8 mouse cellular contexts compared by ENCODE assay signal in genomic region chr6:113308141-113308540, GRCm38 (mm10). TPM values are rescaled to one million over a fixed set of nuclear protein-coding genes. Genes with fewer than 3 reads are reported as not detected.
A peak's percentile ranks its signal among the peaks of the same experiment; 100 is the strongest.
DNase-seq lines count a peak whose midpoint lies in the region; ATAC-seq and TF ChIP-seq lines count a peak whose summit lies in the region.

No protein-coding gene starts in this region.

- TF ChIP-seq EP300 in liver, embryonic 14.5 days (IDR thresholded peaks at IDR 0.05; ENCODE audit: low read depth) = no peak

- no peaks in the 10 kb centered on the region for H3K9me3 ChIP-seq in neural tube, embryonic 11.5 days (ENCODE audit: control insufficient read depth, low read length)
- H3K9me3 ChIP-seq in forebrain, embryonic 14.5 days (replicated peaks; ENCODE audit: control insufficient read depth, low read length) = no peaks in the 10 kb centered on the region
- no peaks in the 10 kb centered on the region for H3K9me3 ChIP-seq in liver, embryonic 14.5 days (ENCODE audit: control insufficient read depth, low read length)
- no peaks in the 10 kb centered on the region for H3K9me3 ChIP-seq in neural tube, embryonic 15.5 days (replicated peaks)

- peak overlapping the region; percentile 99 for H3K4me2 ChIP-seq in neural tube, embryonic 11.5 days (ENCODE audit: low read depth)
- peak overlapping the region; percentile 96 for H3K4me2 ChIP-seq in forebrain, embryonic 14.5 days (ENCODE audit: low read length)
- H3K4me2 ChIP-seq in liver, embryonic 14.5 days (ENCODE audit: low read depth) = peak overlapping the region; percentile 86
- peak overlapping the region; percentile 98 for H3K4me2 ChIP-seq in neural tube, embryonic 15.5 days

- H3K36me3 ChIP-seq in neural tube, embryonic 11.5 days (ENCODE audit: control insufficient read depth, insufficient read depth, low read length) = no peaks in the 10 kb centered on the region
- H3K36me3 ChIP-seq in forebrain, embryonic 14.5 days (ENCODE audit: control insufficient read depth, insufficient read depth, low read length) = peaks cover 23% of the 10 kb centered on the region
- H3K36me3 ChIP-seq in liver, embryonic 14.5 days (replicated peaks; ENCODE audit: control insufficient read depth, insufficient read depth, low read depth) = peaks cover 20% of the 10 kb centered on the region
- peaks cover 22% of the 10 kb centered on the region for H3K36me3 ChIP-seq in neural tube, embryonic 15.5 days

- peak overlapping the region; percentile 89 for H3K9ac ChIP-seq in neural tube, embryonic 11.5 days (ENCODE audit: low read length)
- H3K9ac ChIP-seq in forebrain, embryonic 14.5 days (ENCODE audit: low read length) = peak overlapping the region; percentile 93
- peak overlapping the region; percentile 98 for H3K9ac ChIP-seq in liver, embryonic 14.5 days (replicated peaks)
- peak overlapping the region; percentile 93 for H3K9ac ChIP-seq in neural tube, embryonic 15.5 days (replicated peaks)

- H3K4me3 ChIP-seq in neural tube, embryonic 11.5 days (ENCODE audit: low read depth, low read length) = peak overlapping the region; percentile 91
- peak overlapping the region; percentile 95 for H3K4me3 ChIP-seq in forebrain, embryonic 14.5 days (ENCODE audit: low read depth, low read length)
- peak overlapping the region; percentile 85 to 98 for H3K4me3 ChIP-seq in liver, embryonic 14.5 days (ENCODE audit: insufficient read depth in 1 of 2, low read depth in 2 of 2, low read length in 2 of 2)
- H3K4me3 ChIP-seq in neural tube, embryonic 15.5 days (replicated peaks) = peak overlapping the region; percentile 99

- 45% methylated on average over 5 of the region's 5 CpGs for WGBS in neural tube, embryonic 11.5 days
- 31% methylated on average over 5 of the region's 5 CpGs for WGBS in forebrain, embryonic 14.5 days
- WGBS in liver, embryonic 14.5 days (ENCODE audit: insufficient replicate concordance) = 17% methylated on average over 5 of the region's 5 CpGs
- WGBS in neural tube, embryonic 15.5 days = 33% methylated on average over 5 of the region's 5 CpGs

- no peak for ATAC-seq in neural tube, embryonic 11.5 days (ENCODE audit: insufficient read depth, low FRiP score, low TSS enrichment)
- ATAC-seq in forebrain, embryonic 14.5 days = no peak
- no peak for ATAC-seq in liver, embryonic 14.5 days (ENCODE audit: insufficient read depth)
- ATAC-seq in neural tube, embryonic 15.5 days (ENCODE audit: low FRiP score) = no peak

- H3K27me3 ChIP-seq in neural tube, embryonic 11.5 days (ENCODE audit: control insufficient read depth, insufficient read depth, low read length) = no peaks in the 10 kb centered on the region
- no peaks in the 10 kb centered on the region for H3K27me3 ChIP-seq in forebrain, embryonic 14.5 days (replicated peaks; ENCODE audit: control insufficient read depth, insufficient read depth, low read length)
- H3K27me3 ChIP-seq in liver, embryonic 14.5 days (ENCODE audit: control insufficient read depth, insufficient read depth, low read length) = no peaks in the 10 kb centered on the region
- H3K27me3 ChIP-seq in neural tube, embryonic 15.5 days (replicated peaks) = no peaks in the 10 kb centered on the region

- no peak overlapping the region for H3K27ac ChIP-seq in neural tube, embryonic 11.5 days (ENCODE audit: low read depth, low read length)
- no peak overlapping the region for H3K27ac ChIP-seq in forebrain, embryonic 14.5 days (ENCODE audit: low read depth, low read length)
- H3K27ac ChIP-seq in liver, embryonic 14.5 days = peak overlapping the region; percentile 18
- H3K27ac ChIP-seq in neural tube, embryonic 15.5 days (replicated peaks) = peak overlapping the region; percentile 97

- no peak for DNase-seq in neural tube, embryonic 11.5 days (ENCODE audit: low spot score)
- DNase-seq in neural tube, embryonic 10.5 days (ENCODE audit: extremely low spot score, low spot score) = no peak
- peak; percentile 87 for DNase-seq in brain, adult 2 months (ENCODE audit: low read depth, low spot score)
- DNase-seq in forebrain, embryonic 14.5 days (ENCODE audit: low spot score) = peak; percentile 64
- peak; percentile 72 for DNase-seq in kidney, adult 9 months
- DNase-seq in liver, embryonic 14.5 days (ENCODE audit: low read depth in 3 of 3, low spot score in 3 of 3) = peak in 1 of 3 experiments; percentile 41
- DNase-seq in gastrocnemius, postnatal 25 days = no peak

- peaks cover 9% of the 10 kb centered on the region for H3K4me1 ChIP-seq in neural tube, embryonic 11.5 days (ENCODE audit: control insufficient read depth, insufficient read depth, low read length)
- H3K4me1 ChIP-seq in forebrain, embryonic 14.5 days (ENCODE audit: control insufficient read depth, insufficient read depth, low read length) = peaks cover 11% of the 10 kb centered on the region
- H3K4me1 ChIP-seq in liver, embryonic 14.5 days (replicated peaks; ENCODE audit: control insufficient read depth in 2 of 2, insufficient read depth in 2 of 2, low read length in 1 of 2) = peaks cover 12 to 13% of the 10 kb centered on the region in 2 experiments
- peaks cover 36% of the 10 kb centered on the region for H3K4me1 ChIP-seq in neural tube, embryonic 15.5 days

- peak; percentile 57 for TF ChIP-seq CTCF in liver, embryonic 14.5 days (IDR thresholded peaks at IDR 0.05; ENCODE audit: low read depth)

RNA-seq across cellular contexts. Expression of gene Brpf1, which starts 1.2 kb away (rescaled TPM):
- 27.1 and 28.4 TPM in 2 replicates for polyA plus RNA-seq in neural tube, embryonic 11.5 days (2014; fragmentation: Nextera tagmentation; extraction: Ambion mirVana)
- polyA plus RNA-seq in forebrain, embryonic 14.5 days (2014; fragmentation: Nextera tagmentation; extraction: Ambion mirVana) = 15.8 and 17.0 TPM in 2 replicates
- 9.4 and 11.7 TPM in 2 replicates for polyA plus RNA-seq in liver, embryonic 14.5 days (2012; rRNA removed)
- polyA plus RNA-seq in liver, embryonic 14.5 days (2014; fragmentation: Nextera tagmentation; extraction: Ambion mirVana) = 6.7 and 7.5 TPM in 2 replicates
- 13.8 TPM in 2 replicates for polyA plus RNA-seq in neural tube, embryonic 15.5 days (2015; fragmentation: Nextera tagmentation; extraction: Ambion mirVana)
- 1 to 10 TPM; 7.8 to 8.3 TPM for total RNA-seq in gastrocnemius, postnatal 25 days (2021)

RNA-seq across cellular contexts. Expression of gene Ogg1, which starts 18.6 kb away (rescaled TPM):
- 13.1 and 14.0 TPM in 2 replicates for polyA plus RNA-seq in neural tube, embryonic 11.5 days (2014; fragmentation: Nextera tagmentation; extraction: Ambion mirVana)
- 12.7 and 14.7 TPM in 2 replicates for polyA plus RNA-seq in forebrain, embryonic 14.5 days (2014; fragmentation: Nextera tagmentation; extraction: Ambion mirVana)
- 8.0 TPM in 2 replicates for polyA plus RNA-seq in liver, embryonic 14.5 days (2012; rRNA removed)
- polyA plus RNA-seq in liver, embryonic 14.5 days (2014; fragmentation: Nextera tagmentation; extraction: Ambion mirVana) = 4.5 and 5.1 TPM in 2 replicates
- polyA plus RNA-seq in neural tube, embryonic 15.5 days (2015; fragmentation: Nextera tagmentation; extraction: Ambion mirVana) = 9.3 and 10.1 TPM in 2 replicates
- 1 to 10 TPM; 4.0 to 6.0 TPM for total RNA-seq in gastrocnemius, postnatal 25 days (2021)

RNA-seq across cellular contexts. Expression of gene Cpne9, which starts 26.0 kb away (rescaled TPM):
- 0.08 and 0.18 TPM in 2 replicates for polyA plus RNA-seq in neural tube, embryonic 11.5 days (2014; fragmentation: Nextera tagmentation; extraction: Ambion mirVana)
- polyA plus RNA-seq in forebrain, embryonic 14.5 days (2014; fragmentation: Nextera tagmentation; extraction: Ambion mirVana) = 0.23 and 0.80 TPM in 2 replicates
- polyA plus RNA-seq in liver, embryonic 14.5 days (2012; rRNA removed) = 0.02 TPM in 2 replicates
- not detected in 2 replicates for polyA plus RNA-seq in liver, embryonic 14.5 days (2014; fragmentation: Nextera tagmentation; extraction: Ambion mirVana)
- polyA plus RNA-seq in neural tube, embryonic 15.5 days (2015; fragmentation: Nextera tagmentation; extraction: Ambion mirVana) = 1.5 TPM in 2 replicates
- not detected for total RNA-seq in gastrocnemius, postnatal 25 days (2021)

RNA-seq across cellular contexts. Expression of gene Camk1, which starts 35.6 kb away (rescaled TPM):
- 50.8 and 56.0 TPM in 2 replicates for polyA plus RNA-seq in neural tube, embryonic 11.5 days (2014; fragmentation: Nextera tagmentation; extraction: Ambion mirVana)
- polyA plus RNA-seq in forebrain, embryonic 14.5 days (2014; fragmentation: Nextera tagmentation; extraction: Ambion mirVana) = 86.3 and 90.7 TPM in 2 replicates
- 6.9 and 9.0 TPM in 2 replicates for polyA plus RNA-seq in liver, embryonic 14.5 days (2012; rRNA removed)
- polyA plus RNA-seq in liver, embryonic 14.5 days (2014; fragmentation: Nextera tagmentation; extraction: Ambion mirVana) = 16.3 and 19.7 TPM in 2 replicates
- 103 and 119 TPM in 2 replicates for polyA plus RNA-seq in neural tube, embryonic 15.5 days (2015; fragmentation: Nextera tagmentation; extraction: Ambion mirVana)
- 10 to 100 TPM; 29.7 to 36.4 TPM for total RNA-seq in gastrocnemius, postnatal 25 days (2021)

Comparison
In these comparisons a context has a peak if more than half of its experiments do, and no peak if none do; other contexts are left out.
1. H3K27ac ChIP-seq: peak in liver, embryonic 14.5 days (single experiment) and neural tube, embryonic 15.5 days (single experiment); none in neural tube, embryonic 11.5 days (single experiment) and forebrain, embryonic 14.5 days (single experiment).
2. DNase-seq: peak in brain, adult 2 months (single experiment), forebrain, embryonic 14.5 days (single experiment) and kidney, adult 9 months (single experiment); none in neural tube, embryonic 11.5 days (single experiment), neural tube, embryonic 10.5 days (single experiment) and gastrocnemius, postnatal 25 days (single experiment).
3. Peak in every context shown above with its lines, with median percentiles within 50 percentile points of each other: H3K4me2 ChIP-seq, H3K4me3 ChIP-seq and H3K9ac ChIP-seq.